Mouse (Mus musculus) spleen, adult 2 months (tissue): Measurements from ENCODE around the gene Hist2h2ac.

Experiments used
- CTCF ChIP-seq: fragments of 200-500 bp; IDR thresholded peaks from 2 replicates; pipeline ENCODE4 v1.5.1; 2011; ENCODE audit warnings: mild to moderate bottlenecking, inconsistent platforms; ENCODE audit not compliant: insufficient read depth, insufficient read length, insufficient replicate concordance; ENCODE audit errors: extremely low read depth
- POLR2A ChIP-seq: fragments of 200-500 bp; IDR thresholded peaks from 2 replicates; pipeline ENCODE4 v1.6.1; 2011; ENCODE audit warnings: low read depth, low read length, inconsistent platforms

- TF ChIP-seq CTCF: no peak
- TF ChIP-seq POLR2A: no peak
Measured at GRCm38 (mm10) chr3:96207819-96208218, 12.9 kb downstream of the Hist2h2ac start.
